Mouse (Mus musculus) embryonic facial prominence, embryonic 15.5 days (tissue): ENCODE results near the gene Angptl4. TPM values are rescaled to one million over a fixed set of nuclear protein-coding genes. Genes with fewer than 3 reads are reported as not detected.

Experiments
- ATAC-seq: fragments of 200-750 bp; cut with Nextera tagmentation; 2 replicates; pipeline ENCODE4 v1.8.0; 2017; ENCODE audit warnings: low read depth, moderate TSS enrichment; ENCODE audit not compliant: insufficient number of reproducible peaks, low FRiP score, low TSS enrichment
- H3K27ac ChIP-seq: fragments of 300-500 bp; sonication (generic); replicated peaks from 2 replicates; pipeline ENCODE4 v1.5.1; 2015; ENCODE audit warnings: mild to moderate bottlenecking, inconsistent platforms
- H3K27me3 ChIP-seq: fragments of 300-500 bp; sonication (generic); 2 replicates; pipeline ENCODE4 v1.6.1; 2015; ENCODE audit warnings: inconsistent platforms
- H3K36me3 ChIP-seq: fragments of 300-500 bp; sonication (generic); 2 replicates; pipeline ENCODE4 v1.6.1; 2015; ENCODE audit warnings: mild to moderate bottlenecking, inconsistent platforms
- H3K4me1 ChIP-seq: fragments of 300-500 bp; sonication (generic); 2 replicates; pipeline ENCODE4 v1.6.1; 2015; ENCODE audit warnings: inconsistent platforms
- H3K4me2 ChIP-seq: fragments of 300-500 bp; sonication (generic); replicated peaks from 2 replicates; pipeline ENCODE4 v1.6.1; 2015; ENCODE audit warnings: mild to moderate bottlenecking, inconsistent platforms
- H3K4me3 ChIP-seq: fragments of 300-500 bp; sonication (generic); replicated peaks from 2 replicates; pipeline ENCODE4 v1.5.1; 2015; ENCODE audit warnings: mild to moderate bottlenecking, inconsistent platforms
- H3K9ac ChIP-seq: fragments of 300-500 bp; sonication (generic); 2 replicates; pipeline ENCODE4 v1.6.1; 2015; ENCODE audit warnings: inconsistent platforms
- H3K9me3 ChIP-seq: fragments of 300-500 bp; sonication (generic); replicated peaks from 2 replicates; pipeline ENCODE4 v1.6.1; 2016; ENCODE audit warnings: inconsistent platforms
- WGBS: fragments of 180-500 bp; shearing (Covaris S2); methylation state at CpG from one replicate; pipeline ENCODE4 v1.1.7; 2015; 5-methylcytosine and 5-hydroxymethylcytosine counted together
- polyA plus RNA-seq: library from polyadenylated mRNA; unstranded; fragments of >200 nt; fragmentation: Nextera tagmentation; extraction: Ambion mirVana; gene quantifications from 2 replicates; pipeline ENCODE4 v1.2.1, GENCODE M21; 2015

Gene Angptl4
- polyA plus RNA-seq, 1 experiment from 2014 or later, result 67.2 TPM

GRCm38 (mm10) chr17:33774573-33775155, 7.0 kb downstream of the Angptl4 start:
- H3K4me2 ChIP-seq, result no peak overlapping the region
- no peak overlapping the region for H3K4me3 ChIP-seq
- no peak for ATAC-seq
- peaks cover 18% of the 10 kb centered on the region for H3K4me1 ChIP-seq
- 85% methylated on average over 8 of the region's 8 CpGs for WGBS
- H3K27me3 ChIP-seq, result no peaks in the 10 kb centered on the region
- H3K9me3 ChIP-seq, result no peaks in the 10 kb centered on the region
- H3K9ac ChIP-seq, result no peak overlapping the region
- H3K27ac ChIP-seq, result no peak overlapping the region
- peaks cover 25% of the 10 kb centered on the region for H3K36me3 ChIP-seq

GRCm38 (mm10) chr17:33773871-33774572, 7.6 kb downstream of the Angptl4 start:
- no peaks in the 10 kb centered on the region for H3K27me3 ChIP-seq
- no peak for ATAC-seq
- 89% methylated on average over 6 of the region's 6 CpGs for WGBS
- H3K27ac ChIP-seq, result no peak overlapping the region
- no peak overlapping the region for H3K4me2 ChIP-seq
- H3K9ac ChIP-seq, result no peak overlapping the region
- no peaks in the 10 kb centered on the region for H3K9me3 ChIP-seq
- peaks cover 12% of the 10 kb centered on the region for H3K4me1 ChIP-seq
- H3K36me3 ChIP-seq, result peaks cover 25% of the 10 kb centered on the region
- H3K4me3 ChIP-seq, result no peak overlapping the region

GRCm38 (mm10) chr17:33773426-33773825, 8.2 kb downstream of the Angptl4 start:
- H3K4me1 ChIP-seq, result peaks cover 6% of the 10 kb centered on the region
- ATAC-seq, result no peak
- H3K4me3 ChIP-seq, result no peak overlapping the region
- H3K4me2 ChIP-seq, result no peak overlapping the region
- H3K27ac ChIP-seq, result no peak overlapping the region
- H3K9ac ChIP-seq, result no peak overlapping the region
- no peaks in the 10 kb centered on the region for H3K27me3 ChIP-seq
- WGBS, result 82% methylated on average over 6 of the region's 6 CpGs
- H3K9me3 ChIP-seq, result no peaks in the 10 kb centered on the region
- peaks cover 25% of the 10 kb centered on the region for H3K36me3 ChIP-seq

GRCm38 (mm10) chr17:33771617-33772016, 10.0 kb downstream of the Angptl4 start:
- WGBS, result 87% methylated on average over 4 of the region's 4 CpGs
- ATAC-seq, result no peak
- no peaks in the 10 kb centered on the region for H3K4me1 ChIP-seq
- H3K4me2 ChIP-seq, result no peak overlapping the region
- no peak overlapping the region for H3K9ac ChIP-seq
- H3K27me3 ChIP-seq, result no peaks in the 10 kb centered on the region
- no peak overlapping the region for H3K27ac ChIP-seq
- no peaks in the 10 kb centered on the region for H3K9me3 ChIP-seq
- H3K4me3 ChIP-seq, result no peak overlapping the region
- H3K36me3 ChIP-seq, result peaks cover 17% of the 10 kb centered on the region

GRCm38 (mm10) chr17:33766389-33766788, 15.2 kb downstream of the Angptl4 start:
- Histone ChIP-seq H3K9me3 (no peaks in the 10 kb centered on the region), H3K36me3 (no peaks in the 10 kb centered on the region), H3K4me2 (no peak overlapping the region), H3K27ac (no peak overlapping the region), H3K27me3 (no peaks in the 10 kb centered on the region), H3K4me3 (no peak overlapping the region), H3K9ac (no peak overlapping the region), H3K4me1 (no peaks in the 10 kb centered on the region)
- no peak for ATAC-seq
- 75% methylated on average over 3 of the region's 3 CpGs for WGBS

- H3K9ac ChIP-seq, result peak within 1 kb of the TSS; percentile 100
Measured at GRCm38 (mm10) chr17:33760255-33761165, 21.1 kb downstream of the Angptl4 start, which contains the start of gene Rab11b. Gene Rab11b (minus strand): TSS chr17:33760530.

GRCm38 (mm10) chr17:33759767-33760254, 21.8 kb downstream of the Angptl4 start:
- Histone ChIP-seq H3K9ac (peak overlapping the region; percentile 100), H3K4me1 (peaks cover 45% of the 10 kb centered on the region), H3K4me3 (peak overlapping the region; percentile 76), H3K27ac (peak overlapping the region; percentile 100), H3K36me3 (no peaks in the 10 kb centered on the region), H3K27me3 (no peaks in the 10 kb centered on the region), H3K9me3 (no peaks in the 10 kb centered on the region), H3K4me2 (peak overlapping the region; percentile 72)
- under 1% methylated on average over 38 of the region's 38 CpGs for WGBS
- peak; percentile 85 for ATAC-seq

More at GRCm38 (mm10) chr17:33760255-33761165, 21.1 kb downstream of the Angptl4 start, which contains the start of gene Rab11b:
- no peaks in the 10 kb centered on the region for H3K27me3 ChIP-seq
- H3K36me3 ChIP-seq, result no peaks in the 10 kb centered on the region
- peak; percentile 100 for ATAC-seq
- H3K9me3 ChIP-seq, result no peaks in the 10 kb centered on the region
- peak within 1 kb of the TSS; percentile 100 for H3K27ac ChIP-seq
- peaks cover 41% of the 10 kb centered on the region for H3K4me1 ChIP-seq
- peak within 1 kb of the TSS; percentile 72 for H3K4me2 ChIP-seq
- H3K4me3 ChIP-seq, result peak within 1 kb of the TSS; percentile 76
- 2% methylated on average over 35 of the region's 35 CpGs for WGBS

- H3K27me3 ChIP-seq, result no peaks in the 10 kb centered on the region
- ATAC-seq, result no peak
- 54% methylated on average over 4 of the region's 4 CpGs for WGBS
- H3K9me3 ChIP-seq, result no peaks in the 10 kb centered on the region
- H3K27ac ChIP-seq, result no peak overlapping the region
- no peak overlapping the region for H3K4me2 ChIP-seq
- no peak overlapping the region for H3K9ac ChIP-seq
- no peaks in the 10 kb centered on the region for H3K36me3 ChIP-seq
- no peak overlapping the region for H3K4me3 ChIP-seq
- peaks cover 55% of the 10 kb centered on the region for H3K4me1 ChIP-seq
Measured at GRCm38 (mm10) chr17:33757231-33757630, 24.4 kb downstream of the Angptl4 start.

- H3K4me2 ChIP-seq, result no peak overlapping the region
- no peak overlapping the region for H3K27ac ChIP-seq
- peaks cover 55% of the 10 kb centered on the region for H3K4me1 ChIP-seq
Measured at GRCm38 (mm10) chr17:33756108-33756790, 25.4 kb downstream of the Angptl4 start.

GRCm38 (mm10) chr17:33755418-33756107, 26.1 kb downstream of the Angptl4 start:
- H3K36me3 ChIP-seq, result peaks cover 7% of the 10 kb centered on the region; the same call in 1 of the 2 replicates
- H3K4me1 ChIP-seq, result peaks cover 55% of the 10 kb centered on the region
- no peak overlapping the region for H3K9ac ChIP-seq
- no peaks in the 10 kb centered on the region for H3K27me3 ChIP-seq
- no peak overlapping the region for H3K4me2 ChIP-seq
- no peak overlapping the region; the same call in 1 of the 2 replicates for H3K27ac ChIP-seq
- H3K9me3 ChIP-seq, result no peaks in the 10 kb centered on the region
- ATAC-seq, result no peak
- H3K4me3 ChIP-seq, result no peak overlapping the region
- WGBS, result 80% methylated on average over 10 of the region's 10 CpGs

More at GRCm38 (mm10) chr17:33756108-33756790, 25.4 kb downstream of the Angptl4 start:
- Histone ChIP-seq H3K27me3 (no peaks in the 10 kb centered on the region), H3K9ac (no peak overlapping the region), H3K36me3 (peaks cover under 1% of the 10 kb centered on the region; the same call in 1 of the 2 replicates), H3K4me3 (no peak overlapping the region), H3K9me3 (no peaks in the 10 kb centered on the region)
- WGBS, result 80% methylated on average over 3 of the region's 3 CpGs
- no peak for ATAC-seq
